Mouse (Mus musculus) E14TG2a.4 (cell line): ENCODE measurements around the gene Myo3b.

ENCODE experiments used
- H3K27me3 ChIP-seq: 2 replicates; pipeline ENCODE4 v1.6.1; 2014; ENCODE audit warnings: low read length, control low read depth; ENCODE audit not compliant: insufficient read depth
- H3K36me3 ChIP-seq: 2 replicates; pipeline ENCODE4 v1.6.1; 2014; ENCODE audit warnings: low read length, control low read depth; ENCODE audit not compliant: insufficient read depth
- H3K4me1 ChIP-seq: replicated peaks from 2 replicates; pipeline ENCODE4 v1.6.1; 2014; ENCODE audit warnings: low read depth, low read length, control low read depth
- H3K4me3 ChIP-seq: replicated peaks from 2 replicates; pipeline ENCODE4 v1.5.1; 2014; ENCODE audit warnings: mild to moderate bottlenecking, low read length
- H3K9me3 ChIP-seq: 2 replicates; pipeline ENCODE4 v1.6.1; 2014; ENCODE audit warnings: low read length, control low read depth
- CTCF ChIP-seq: conservative IDR thresholded peaks from 2 replicates; pipeline ENCODE4 v1.5.1; 2014; ENCODE audit warnings: low read length
- NANOG ChIP-seq: IDR thresholded peaks from 2 replicates; pipeline ENCODE4 v1.6.1; 2014; ENCODE audit warnings: borderline replicate concordance, low read length, mixed read lengths
- POU5F1 ChIP-seq: IDR thresholded peaks from 2 replicates; pipeline ENCODE4 v1.6.1; 2014; ENCODE audit warnings: low read length, borderline replicate concordance

The Myo3b gene

DNA sequence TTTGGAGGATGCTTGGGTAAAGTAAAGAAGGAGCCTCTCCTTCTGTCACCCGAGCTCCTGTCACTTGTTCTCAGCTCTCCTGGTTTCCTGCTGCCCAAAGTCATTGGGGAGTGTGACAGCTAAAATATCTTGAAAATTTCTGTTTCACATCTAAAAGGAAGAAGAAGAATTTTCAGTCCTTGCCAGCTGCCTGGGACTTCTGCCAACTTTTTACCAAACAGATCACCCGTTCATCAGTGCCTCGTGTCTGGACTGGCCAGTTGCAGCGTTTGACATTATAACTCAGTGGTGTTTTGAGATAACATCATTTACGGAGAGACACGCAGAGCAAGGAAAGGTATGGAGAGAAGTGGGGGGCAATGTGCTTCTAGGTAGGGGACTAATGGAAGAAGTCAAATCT lies 20.7 kb upstream of the Myo3b start:
- Histone ChIP-seq H3K9me3 (no peaks in the 10 kb centered on the region), H3K27me3 (no peaks in the 10 kb centered on the region), H3K4me1 (no peaks in the 10 kb centered on the region), H3K4me3 (no peak overlapping the region), H3K36me3 (peaks cover 70% of the 10 kb centered on the region)
- no peak for TF ChIP-seq POU5F1
- TF ChIP-seq CTCF: no peak
- TF ChIP-seq NANOG: no peak

DNA sequence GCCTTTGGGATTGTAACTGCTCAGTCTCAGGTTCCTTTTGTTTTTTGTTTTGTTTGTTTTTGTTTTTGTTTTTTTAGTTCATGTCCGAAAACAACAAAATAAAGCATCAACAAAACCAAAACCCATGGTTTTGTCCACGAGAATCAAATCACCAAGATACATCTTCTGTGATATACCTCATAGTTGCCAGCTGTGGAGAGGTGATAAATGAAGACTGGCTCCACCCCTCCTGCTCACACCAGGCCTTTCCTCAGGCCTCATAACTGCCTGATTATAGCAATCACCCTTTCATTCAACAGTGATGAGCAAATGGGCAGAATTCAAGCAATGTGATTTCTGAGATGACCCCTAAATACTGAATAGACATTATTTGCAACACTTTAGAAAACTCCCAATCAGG lies 14.5 kb upstream of the Myo3b start:
- TF ChIP-seq NANOG: no peak
- no peak for TF ChIP-seq CTCF
- no peak for TF ChIP-seq POU5F1
- Histone ChIP-seq H3K9me3 (no peaks in the 10 kb centered on the region), H3K4me3 (no peak overlapping the region), H3K36me3 (peaks cover 40% of the 10 kb centered on the region), H3K27me3 (no peaks in the 10 kb centered on the region), H3K4me1 (peaks cover 7% of the 10 kb centered on the region)

DNA sequence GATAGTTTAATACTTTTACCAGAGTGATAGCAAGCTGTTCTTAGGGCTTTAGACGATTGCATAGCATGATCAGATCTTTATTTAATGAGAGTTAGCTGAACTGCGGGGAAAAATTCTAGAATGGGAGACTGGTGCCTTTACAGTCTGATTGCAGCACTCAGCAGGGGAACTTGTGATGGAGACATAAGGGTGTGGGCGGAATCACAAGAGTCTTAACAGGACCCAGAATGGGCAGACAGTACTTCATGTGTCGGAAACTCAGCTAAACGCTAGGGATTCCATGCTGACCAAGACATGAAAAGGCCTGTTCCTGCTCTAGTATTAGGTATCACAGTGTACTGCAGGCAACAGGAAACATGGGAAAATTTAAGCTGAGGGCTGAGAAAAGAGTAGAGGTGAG lies 13.2 kb upstream of the Myo3b start:
- H3K4me3 ChIP-seq: no peak overlapping the region
- H3K27me3 ChIP-seq: no peaks in the 10 kb centered on the region
- peaks cover 12% of the 10 kb centered on the region for H3K4me1 ChIP-seq
- no peaks in the 10 kb centered on the region for H3K9me3 ChIP-seq
- peaks cover 30% of the 10 kb centered on the region for H3K36me3 ChIP-seq
- no peak for TF ChIP-seq NANOG
- TF ChIP-seq CTCF: no peak
- no peak for TF ChIP-seq POU5F1

DNA sequence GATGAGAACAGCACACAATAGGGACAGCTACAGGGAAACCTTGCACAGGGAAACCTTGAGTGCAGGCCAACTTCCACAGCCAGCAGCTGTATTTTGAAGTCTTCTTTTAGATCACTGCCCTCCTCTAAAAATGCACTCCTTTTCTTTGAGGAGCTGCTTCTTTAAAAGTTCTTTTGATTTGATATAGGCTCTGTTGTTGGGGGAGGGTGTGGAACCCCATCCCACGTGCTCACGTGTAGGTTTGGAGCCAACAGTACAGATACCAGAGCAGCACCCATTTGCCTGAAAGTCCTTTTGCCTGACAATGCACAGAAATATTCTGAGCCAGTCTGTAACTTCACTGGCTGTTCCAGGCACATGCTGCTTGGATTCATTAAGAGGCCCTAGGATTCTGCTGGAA lies 7.5 kb upstream of the Myo3b start:
- Histone ChIP-seq H3K4me3 (no peak overlapping the region), H3K4me1 (peaks cover 4% of the 10 kb centered on the region), H3K36me3 (no peaks in the 10 kb centered on the region), H3K9me3 (no peaks in the 10 kb centered on the region), H3K27me3 (0 out of 2 replicates have a peak, but pooled peaks cover 3% of the 10 kb centered on the region)
- TF ChIP-seq NANOG: no peak
- TF ChIP-seq CTCF: no peak
- no peak for TF ChIP-seq POU5F1

GRCm38 (mm10) chr2:70034895-70035294 lies 4.0 kb upstream of the Myo3b start:
- H3K36me3 ChIP-seq: no peaks in the 10 kb centered on the region
- no peak overlapping the region for H3K4me3 ChIP-seq
- TF ChIP-seq CTCF (no peak), NANOG (no peak), POU5F1 (no peak)
- H3K4me1 ChIP-seq: peaks cover 10% of the 10 kb centered on the region
- 0 out of 2 replicates have a peak, but pooled peaks cover 3% of the 10 kb centered on the region for H3K27me3 ChIP-seq
- H3K9me3 ChIP-seq: no peaks in the 10 kb centered on the region

- H3K36me3 ChIP-seq: no peaks in the 10 kb centered on the region
Measured at GRCm38 (mm10) chr2:70035358-70035757, 3.6 kb upstream of the Myo3b start.

DNA sequence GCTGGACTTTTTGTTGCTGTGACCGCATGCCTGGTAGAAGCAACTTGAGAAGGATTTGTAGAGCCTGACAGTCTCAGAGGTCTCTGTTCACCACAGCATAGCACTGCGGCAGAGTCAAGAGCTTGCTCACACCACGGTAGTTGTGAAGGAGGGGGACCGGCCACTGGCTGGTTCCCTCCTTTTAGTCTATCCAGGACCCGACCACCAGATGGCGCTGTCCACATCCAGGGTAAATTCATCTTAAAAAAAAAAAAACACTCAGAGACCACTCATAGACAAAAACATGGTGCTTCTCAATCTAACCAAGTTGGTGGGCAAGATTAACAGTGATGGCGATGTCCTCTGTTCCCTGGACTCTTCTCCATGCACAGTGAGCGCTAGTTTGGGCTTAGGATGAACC lies 1.7 kb upstream of the Myo3b start:
- H3K4me1 ChIP-seq: peaks cover 9% of the 10 kb centered on the region
- H3K4me3 ChIP-seq: no peak overlapping the region
- no peaks in the 10 kb centered on the region for H3K36me3 ChIP-seq
- H3K9me3 ChIP-seq: peaks cover 14% of the 10 kb centered on the region
- 0 out of 2 replicates have a peak, but pooled peaks cover 3% of the 10 kb centered on the region for H3K27me3 ChIP-seq
- TF ChIP-seq NANOG: no peak
- TF ChIP-seq CTCF: peak; percentile 55
- no peak for TF ChIP-seq POU5F1

More at GRCm38 (mm10) chr2:70035358-70035757, 3.6 kb upstream of the Myo3b start:
- peaks cover 9% of the 10 kb centered on the region for H3K4me1 ChIP-seq
- H3K9me3 ChIP-seq: no peaks in the 10 kb centered on the region
- H3K27me3 ChIP-seq: 0 out of 2 replicates have a peak, but pooled peaks cover 3% of the 10 kb centered on the region
- no peak for TF ChIP-seq POU5F1
- TF ChIP-seq CTCF: no peak
- no peak for TF ChIP-seq NANOG
- no peak overlapping the region for H3K4me3 ChIP-seq

DNA sequence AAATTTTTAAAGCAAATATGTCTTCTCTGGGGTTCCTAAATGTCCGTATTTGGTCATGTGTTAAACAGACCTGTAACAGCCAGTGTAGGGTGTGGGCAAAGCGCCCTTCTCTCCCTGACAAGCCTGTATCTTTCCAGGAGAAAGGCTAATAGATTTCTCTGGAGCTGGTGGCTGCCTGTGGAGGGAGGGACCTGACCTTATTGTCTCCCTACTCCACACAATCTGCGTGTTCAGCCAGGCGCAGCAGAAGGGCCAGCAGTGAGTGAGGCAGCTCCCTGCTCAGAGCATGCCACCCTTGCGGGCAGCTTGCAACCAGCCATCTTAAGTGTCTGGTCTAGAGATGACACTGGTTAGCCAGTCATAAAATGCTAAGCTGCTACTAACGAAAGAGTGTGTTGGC lies 5.5 kb downstream of the Myo3b start:
- Histone ChIP-seq H3K36me3 (no peaks in the 10 kb centered on the region), H3K27me3 (no peaks in the 10 kb centered on the region), H3K9me3 (peaks cover 20% of the 10 kb centered on the region), H3K4me1 (0 out of 2 replicates have a peak, but pooled peaks cover 4% of the 10 kb centered on the region), H3K4me3 (no peak overlapping the region)
- TF ChIP-seq POU5F1: no peak
- TF ChIP-seq CTCF: no peak
- TF ChIP-seq NANOG: no peak

GRCm38 (mm10) chr2:70047868-70048267 lies 8.9 kb downstream of the Myo3b start:
- 0 out of 2 replicates have a peak, but pooled peaks cover 4% of the 10 kb centered on the region for H3K4me1 ChIP-seq
- no peak overlapping the region for H3K4me3 ChIP-seq
- H3K27me3 ChIP-seq: no peaks in the 10 kb centered on the region
- H3K9me3 ChIP-seq: no peaks in the 10 kb centered on the region; the same call in 1 of the 2 replicates
- no peak for TF ChIP-seq NANOG
- no peak for TF ChIP-seq CTCF
- TF ChIP-seq POU5F1: no peak
- H3K36me3 ChIP-seq: no peaks in the 10 kb centered on the region
